Mouse (Mus musculus): ENCODE measurements around the gene Bpifb9b. TPM values are rescaled to one million over a fixed set of nuclear protein-coding genes. Genes with fewer than 3 reads are reported as not detected.
"Not testable (repeated sequence)": the region's sequence is repeated elsewhere in the genome, so short reads cannot be mapped to it uniquely, and the experiment has no call there.

Gene Bpifb9b
- total RNA-seq (2017) = not detected in 2 replicates

GRCm38 (mm10) chr2:154306927-154307326, at the start of gene Bpifb9b:
Bpifb9b (plus strand) TSS chr2:154307227.
- not testable (repeated sequence) for ATAC-seq (replicated peaks in 1 of 2; ENCODE audit: insufficient read depth in 1 of 2, low FRiP score in 2 of 2, low TSS enrichment in 1 of 2, low read depth in 1 of 2, poor library complexity in 2 of 2, severe bottlenecking in 2 of 2)

GRCm38 (mm10) chr2:154257554-154257953, 49.5 kb upstream of the Bpifb9b start, which contains the start of gene Bpifb9a:
Bpifb9a (plus strand) TSS chr2:154257854.
- ATAC-seq (replicated peaks in 1 of 2; ENCODE audit: insufficient read depth in 1 of 2, low FRiP score in 2 of 2, low TSS enrichment in 1 of 2, low read depth in 1 of 2, poor library complexity in 2 of 2, severe bottlenecking in 2 of 2) = not testable (repeated sequence)

DNA sequence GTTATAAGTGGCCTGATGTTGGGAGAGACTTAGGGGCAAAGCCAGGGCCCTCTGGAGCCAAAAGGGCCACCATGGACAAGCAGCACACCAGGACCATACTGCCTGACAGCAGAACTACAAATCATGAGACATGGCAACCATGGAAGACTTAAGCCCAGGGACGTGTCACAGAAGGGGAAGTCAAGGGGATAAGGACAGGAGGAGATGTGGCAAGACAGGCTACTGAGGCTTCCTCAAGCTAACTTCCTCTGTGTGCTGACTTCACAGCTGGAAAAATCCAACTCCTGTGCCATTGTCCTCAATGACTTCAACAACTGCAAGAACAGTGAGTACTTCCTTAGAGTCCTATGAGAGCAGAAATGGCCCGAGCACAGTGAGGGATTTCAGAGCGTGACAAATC, 42.6 kb upstream of the Bpifb9b start:
- ATAC-seq (replicated peaks in 1 of 2; ENCODE audit: insufficient read depth in 1 of 2, low FRiP score in 2 of 2, low TSS enrichment in 1 of 2, low read depth in 1 of 2, poor library complexity in 2 of 2, severe bottlenecking in 2 of 2) = peak in 1 of 2 experiments; percentile 72; a peak in 1 of 4 replicates

DNA sequence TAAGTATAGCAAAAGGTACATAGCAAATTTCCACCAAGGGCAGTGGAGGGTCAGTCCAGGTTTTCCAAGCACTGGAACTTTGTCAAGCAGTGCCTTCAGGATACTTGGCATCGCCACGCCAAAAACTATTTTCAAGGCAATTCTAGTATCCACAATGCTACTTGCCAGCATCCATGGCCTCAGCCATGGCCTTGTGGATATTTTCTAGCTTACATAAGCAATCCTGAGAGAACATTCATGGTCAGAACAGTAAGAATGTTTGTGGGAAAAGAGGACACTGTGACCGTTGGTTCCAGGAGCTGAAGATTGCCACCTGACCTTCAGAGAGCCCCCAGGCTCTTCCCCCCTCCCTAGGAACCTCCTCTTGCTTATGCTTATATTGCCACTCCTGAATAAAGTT, 15.2 kb upstream of the Bpifb9b start:
- ATAC-seq (replicated peaks in 1 of 2; ENCODE audit: insufficient read depth in 1 of 2, low FRiP score in 2 of 2, low TSS enrichment in 1 of 2, low read depth in 1 of 2, poor library complexity in 2 of 2, severe bottlenecking in 2 of 2) = not testable (repeated sequence)

DNA sequence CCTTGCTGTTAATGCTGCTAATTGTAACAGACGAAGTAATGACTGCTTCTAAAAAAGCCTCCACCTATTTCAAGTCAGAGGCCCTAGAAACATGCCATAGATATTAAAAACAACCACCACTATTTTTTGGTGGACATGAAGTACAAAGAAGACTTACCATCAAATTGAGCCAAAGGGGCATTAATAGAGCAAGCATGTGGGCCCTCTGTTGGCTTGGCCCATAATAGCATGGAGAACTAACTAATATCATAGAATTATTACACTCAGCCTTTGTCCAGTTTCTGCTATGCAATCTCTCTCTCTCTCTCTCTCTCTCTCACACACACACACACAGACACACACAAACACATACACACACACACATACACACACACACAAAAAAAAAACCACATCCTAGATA, 14.2 kb upstream of the Bpifb9b start:
- no peak for ATAC-seq (replicated peaks in 1 of 2; ENCODE audit: insufficient read depth in 1 of 2, low FRiP score in 2 of 2, low TSS enrichment in 1 of 2, low read depth in 1 of 2, poor library complexity in 2 of 2, severe bottlenecking in 2 of 2)

DNA sequence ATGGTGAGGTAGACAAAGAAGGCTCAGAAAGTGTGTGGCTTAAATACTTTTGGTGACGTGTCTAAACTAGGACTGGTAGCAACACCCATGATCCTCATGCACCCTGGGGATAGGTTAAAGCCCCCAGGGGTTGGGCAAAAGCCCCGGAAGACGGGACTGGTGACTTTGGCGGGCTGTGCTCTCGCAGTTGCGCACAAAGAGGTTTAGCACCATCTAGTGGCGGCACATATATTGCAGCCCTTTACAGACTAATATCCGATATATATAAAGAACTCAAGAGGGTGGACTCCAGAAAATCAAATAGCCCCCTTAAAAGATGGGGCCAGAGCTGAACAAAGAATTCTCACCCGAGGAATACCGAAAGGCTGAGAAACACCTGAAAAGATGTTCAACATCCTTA, 12.3 kb upstream of the Bpifb9b start:
- not testable (repeated sequence) for ATAC-seq (replicated peaks in 1 of 2; ENCODE audit: insufficient read depth in 1 of 2, low FRiP score in 2 of 2, low TSS enrichment in 1 of 2, low read depth in 1 of 2, poor library complexity in 2 of 2, severe bottlenecking in 2 of 2)

DNA sequence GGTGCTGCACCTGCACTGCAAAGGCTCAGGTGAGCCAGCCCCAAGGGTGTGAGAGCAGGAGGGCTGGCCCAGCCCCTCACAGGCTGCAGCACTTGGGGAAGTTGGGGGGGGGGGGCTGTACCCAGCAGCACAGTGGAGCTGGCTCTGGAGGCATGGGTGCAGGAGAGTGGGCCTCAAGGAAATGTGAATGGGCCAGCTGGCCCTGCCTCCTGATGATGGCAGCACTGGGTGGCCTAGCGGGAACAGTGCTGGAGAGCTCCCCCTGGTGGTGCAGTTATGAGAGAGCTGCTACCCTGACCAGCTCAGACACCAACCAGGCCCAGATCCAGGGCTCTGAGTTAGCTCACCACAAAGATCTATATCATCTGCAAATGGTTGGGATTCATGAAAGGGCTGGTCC, 6.5 kb upstream of the Bpifb9b start:
- peak; percentile 92 to 95 for ATAC-seq (replicated peaks in 1 of 2; ENCODE audit: insufficient read depth in 1 of 2, low FRiP score in 2 of 2, low TSS enrichment in 1 of 2, low read depth in 1 of 2, poor library complexity in 2 of 2, severe bottlenecking in 2 of 2)

DNA sequence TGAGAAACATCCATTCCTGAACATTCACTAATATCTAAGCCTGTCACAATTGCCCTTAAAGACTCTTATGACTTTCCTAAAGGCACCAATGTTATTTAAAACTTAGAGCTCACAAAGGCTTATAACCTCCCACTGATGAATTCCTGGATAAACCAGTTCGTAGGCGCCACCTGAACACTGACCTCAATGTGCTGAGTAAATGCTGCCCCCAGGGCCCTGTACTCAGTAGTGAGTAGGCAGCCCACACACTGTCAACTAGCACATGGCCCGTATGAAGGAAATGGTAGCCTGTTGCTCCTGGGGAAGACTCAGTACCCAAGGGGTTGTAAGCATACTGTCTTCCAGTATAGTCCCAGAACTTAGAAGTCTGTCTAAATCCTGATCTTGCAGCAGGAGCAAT, 5.3 kb upstream of the Bpifb9b start:
- no peak for ATAC-seq (replicated peaks in 1 of 2; ENCODE audit: insufficient read depth in 1 of 2, low FRiP score in 2 of 2, low TSS enrichment in 1 of 2, low read depth in 1 of 2, poor library complexity in 2 of 2, severe bottlenecking in 2 of 2)

GRCm38 (mm10) chr2:154304604-154305003, 2.4 kb upstream of the Bpifb9b start:
- not testable (repeated sequence) for ATAC-seq (replicated peaks in 1 of 2; ENCODE audit: insufficient read depth in 1 of 2, low FRiP score in 2 of 2, low TSS enrichment in 1 of 2, low read depth in 1 of 2, poor library complexity in 2 of 2, severe bottlenecking in 2 of 2)

DNA sequence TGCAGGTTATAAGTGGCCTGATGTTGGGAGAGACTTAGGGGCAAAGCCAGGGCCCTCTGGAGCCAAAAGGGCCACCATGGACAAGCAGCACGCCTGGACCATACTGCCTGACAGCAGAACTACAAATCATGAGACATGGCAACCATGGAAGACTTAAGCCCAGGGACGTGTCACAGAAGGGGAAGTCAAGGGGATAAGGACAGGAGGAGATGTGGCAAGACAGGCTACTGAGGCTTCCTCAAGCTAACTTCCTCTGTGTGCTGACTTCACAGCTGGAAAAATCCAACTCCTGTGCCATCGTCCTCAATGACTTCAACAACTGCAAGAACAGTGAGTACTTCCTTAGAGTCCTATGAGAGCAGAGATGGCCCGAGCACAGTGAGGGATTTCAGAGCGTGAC, 6.7 kb downstream of the Bpifb9b start:
- peak; percentile 27 to 71; a peak in 1 of 4 replicates for ATAC-seq (replicated peaks in 1 of 2; ENCODE audit: insufficient read depth in 1 of 2, low FRiP score in 2 of 2, low TSS enrichment in 1 of 2, low read depth in 1 of 2, poor library complexity in 2 of 2, severe bottlenecking in 2 of 2)

- ATAC-seq (replicated peaks in 1 of 2; ENCODE audit: insufficient read depth in 1 of 2, low FRiP score in 2 of 2, low TSS enrichment in 1 of 2, low read depth in 1 of 2, poor library complexity in 2 of 2, severe bottlenecking in 2 of 2) = no peak
These were observed 19.8 kb downstream of the Bpifb9b start for GRCm38 (mm10) chr2:154326852-154327251.

GRCm38 (mm10) chr2:154335572-154335971, 28.5 kb downstream of the Bpifb9b start:
- ATAC-seq (replicated peaks in 1 of 2; ENCODE audit: insufficient read depth in 1 of 2, low FRiP score in 2 of 2, low TSS enrichment in 1 of 2, low read depth in 1 of 2, poor library complexity in 2 of 2, severe bottlenecking in 2 of 2) = no peak

GRCm38 (mm10) chr2:154338161-154338560, 31.1 kb downstream of the Bpifb9b start:
- no peak for ATAC-seq (replicated peaks in 1 of 2; ENCODE audit: insufficient read depth in 1 of 2, low FRiP score in 2 of 2, low TSS enrichment in 1 of 2, low read depth in 1 of 2, poor library complexity in 2 of 2, severe bottlenecking in 2 of 2)

DNA sequence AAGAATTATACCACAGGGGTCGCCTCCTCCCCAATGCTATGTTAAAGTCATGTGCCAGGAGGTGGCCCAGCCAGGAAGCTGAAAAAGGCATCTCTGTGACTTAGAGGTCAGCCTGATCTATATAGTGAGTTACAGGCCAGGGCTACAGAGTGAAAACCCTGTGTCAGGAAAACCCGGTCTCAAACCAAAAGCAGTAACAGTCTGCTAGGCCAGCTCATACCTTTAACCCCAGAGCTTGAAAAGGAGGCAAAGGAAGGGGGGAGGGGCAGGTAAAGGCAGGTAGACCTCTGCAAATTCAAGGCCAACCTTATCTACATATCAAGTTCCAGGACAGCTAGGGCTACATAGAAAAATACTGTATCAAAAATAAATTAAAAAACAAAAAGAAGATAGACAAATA, 32.3 kb downstream of the Bpifb9b start:
- ATAC-seq (replicated peaks in 1 of 2; ENCODE audit: insufficient read depth in 1 of 2, low FRiP score in 2 of 2, low TSS enrichment in 1 of 2, low read depth in 1 of 2, poor library complexity in 2 of 2, severe bottlenecking in 2 of 2) = no peak

DNA sequence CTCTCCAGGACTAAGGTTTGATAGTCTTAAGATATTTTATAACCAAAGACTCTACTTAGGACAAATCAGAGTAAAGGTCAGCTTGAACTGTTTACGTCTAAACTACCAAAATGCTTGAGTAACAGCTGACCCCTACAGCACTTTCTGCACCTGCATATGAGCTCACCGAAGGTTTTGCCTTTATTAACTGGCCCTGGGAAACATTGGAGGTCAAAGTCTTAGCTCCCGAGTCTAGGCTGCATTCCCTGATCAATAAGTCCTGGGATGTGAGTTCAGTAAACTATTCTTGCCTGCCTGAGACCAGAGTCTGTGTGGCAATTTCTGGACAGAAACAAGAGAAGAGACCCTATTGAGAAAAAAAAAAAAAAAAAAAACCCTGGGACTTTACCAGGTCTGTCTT, 41.1 kb downstream of the Bpifb9b start:
- no peak for ATAC-seq (replicated peaks in 1 of 2; ENCODE audit: insufficient read depth in 1 of 2, low FRiP score in 2 of 2, low TSS enrichment in 1 of 2, low read depth in 1 of 2, poor library complexity in 2 of 2, severe bottlenecking in 2 of 2)

- ATAC-seq (replicated peaks in 1 of 2; ENCODE audit: insufficient read depth in 1 of 2, low FRiP score in 2 of 2, low TSS enrichment in 1 of 2, low read depth in 1 of 2, poor library complexity in 2 of 2, severe bottlenecking in 2 of 2) = not testable (repeated sequence)
These were observed 47.0 kb downstream of the Bpifb9b start for GRCm38 (mm10) chr2:154354000-154354425.

DNA sequence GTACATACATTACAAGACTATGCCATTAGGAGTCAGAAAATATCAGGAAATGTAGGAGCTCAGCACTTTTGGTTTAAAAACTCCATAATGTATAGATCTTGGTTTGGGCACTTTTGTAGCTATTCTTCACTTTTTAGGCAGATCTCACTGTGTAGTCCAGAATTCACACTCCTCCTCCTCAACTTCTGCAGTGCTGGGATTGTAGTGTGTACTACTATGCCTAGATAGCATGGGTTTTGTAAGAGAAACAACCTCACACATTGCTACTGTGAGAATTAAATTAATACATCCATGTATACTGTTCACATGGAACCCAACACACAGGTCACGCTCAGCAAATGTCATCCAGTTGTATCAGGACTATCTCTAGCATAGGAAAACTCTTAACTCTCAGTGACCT, 60.5 kb downstream of the Bpifb9b start:
- ATAC-seq (replicated peaks in 1 of 2; ENCODE audit: insufficient read depth in 1 of 2, low FRiP score in 2 of 2, low TSS enrichment in 1 of 2, low read depth in 1 of 2, poor library complexity in 2 of 2, severe bottlenecking in 2 of 2) = no peak

Data from hematopoietic stem cell, adult 5-6 weeks (primary cell).